Mouse (Mus musculus) heart, embryonic 13.5 days (tissue): ENCODE measurements around the gene Aloxe3. TPM values are rescaled to one million over a fixed set of nuclear protein-coding genes. Genes with fewer than 3 reads are reported as not detected.

ENCODE experiments used
- ATAC-seq: fragments of 200-750 bp; cut with Nextera tagmentation; 2 replicates; pipeline ENCODE4 v1.8.0; 2017; ENCODE audit warnings: moderate TSS enrichment; ENCODE audit not compliant: insufficient number of reproducible peaks, low FRiP score, low TSS enrichment; ENCODE audit errors: extremely low read depth
- H3K27ac ChIP-seq: fragments of 300-500 bp; sonication (generic); replicated peaks from 2 replicates; pipeline ENCODE4 v1.5.1; 2015; ENCODE audit warnings: moderate library complexity, mild to moderate bottlenecking, inconsistent platforms
- H3K27me3 ChIP-seq: fragments of 300-500 bp; sonication (generic); replicated peaks from 2 replicates; pipeline ENCODE4 v1.6.1; 2015; ENCODE audit warnings: mild to moderate bottlenecking, inconsistent platforms
- H3K36me3 ChIP-seq: fragments of 300-500 bp; sonication (generic); 2 replicates; pipeline ENCODE4 v1.6.1; 2015; ENCODE audit warnings: mild to moderate bottlenecking, inconsistent platforms
- H3K4me1 ChIP-seq: fragments of 300-500 bp; sonication (generic); 2 replicates; pipeline ENCODE4 v1.6.1; 2015; ENCODE audit warnings: inconsistent platforms
- H3K4me2 ChIP-seq: fragments of 300-500 bp; sonication (generic); 2 replicates; pipeline ENCODE4 v1.6.1; 2015; ENCODE audit warnings: inconsistent platforms, mild to moderate bottlenecking, moderate library complexity
- H3K4me3 ChIP-seq: fragments of 300-500 bp; sonication (generic); 2 replicates; pipeline ENCODE4 v1.5.1; 2015; ENCODE audit warnings: moderate library complexity, mild to moderate bottlenecking, inconsistent platforms
- H3K9ac ChIP-seq: fragments of 300-500 bp; sonication (generic); 2 replicates; pipeline ENCODE4 v1.6.1; 2015; ENCODE audit warnings: inconsistent platforms, mild to moderate bottlenecking, moderate library complexity
- H3K9me3 ChIP-seq: fragments of 300-500 bp; sonication (generic); 2 replicates; pipeline ENCODE4 v1.6.1; 2016; ENCODE audit warnings: inconsistent platforms
- WGBS: fragments of 180-500 bp; shearing (Covaris S2); methylation state at CpG from one replicate; pipeline ENCODE4 v1.1.7; 2015; ENCODE audit warnings: mixed read lengths; 5-methylcytosine and 5-hydroxymethylcytosine counted together
- polyA plus RNA-seq: library from polyadenylated mRNA; unstranded; fragments of >200 nt; fragmentation: Nextera tagmentation; extraction: Ambion mirVana; gene quantifications from 2 replicates; pipeline ENCODE4 v1.2.1, GENCODE M21; 2015

Gene Aloxe3
- 0.13 and 0.14 TPM in 2 replicates for polyA plus RNA-seq

GRCm38 (mm10) chr11:69125852-69125918 lies at the start of gene Aloxe3:
TSS of gene Aloxe3 (plus strand) at chr11:69125896.
- Histone ChIP-seq H3K27me3 (0 out of 2 replicates have a peak, but pooled peaks cover 11% of the 10 kb centered on the region), H3K9ac (peak within 1 kb of the TSS; percentile 80), H3K4me1 (peaks cover 35% of the 10 kb centered on the region), H3K9me3 (no peaks in the 10 kb centered on the region), H3K27ac (peak within 1 kb of the TSS; percentile 81), H3K36me3 (no peaks in the 10 kb centered on the region), H3K4me2 (peak within 1 kb of the TSS; percentile 92), H3K4me3 (peak within 1 kb of the TSS; percentile 70)
- no peak for ATAC-seq
- WGBS = 6% methylated on average over 3 of the region's 3 CpGs

DNA sequence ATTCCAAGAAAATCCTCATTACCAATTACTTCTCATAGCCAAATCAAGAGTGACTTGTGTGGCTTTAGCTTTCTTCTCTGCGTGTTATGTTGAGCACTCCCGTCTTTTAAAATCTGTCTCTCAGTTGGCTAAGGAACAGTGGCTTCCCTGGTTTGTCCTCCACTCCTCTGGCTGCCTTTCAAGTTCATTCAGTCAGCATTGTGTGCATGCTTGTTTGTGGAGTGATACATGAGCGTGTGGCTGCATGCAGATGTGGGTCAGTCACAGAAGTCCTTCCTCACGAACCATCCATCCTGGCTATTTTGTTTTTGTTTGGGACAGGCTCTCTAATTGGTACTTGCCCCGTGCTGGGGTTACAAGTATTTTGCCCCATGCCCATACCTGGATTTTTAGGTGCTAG lies 49.1 kb upstream of the Aloxe3 start:
- H3K4me3 ChIP-seq = no peak overlapping the region
- peak overlapping the region; percentile 35; the same call in 1 of the 2 replicates for H3K9ac ChIP-seq
- H3K4me1 ChIP-seq = peaks cover 25% of the 10 kb centered on the region
- WGBS = 71% methylated on average over 5 of the region's 5 CpGs
- H3K36me3 ChIP-seq = no peaks in the 10 kb centered on the region
- H3K27ac ChIP-seq = no peak overlapping the region
- H3K4me2 ChIP-seq = no peak overlapping the region
- no peak for ATAC-seq
- H3K9me3 ChIP-seq = no peaks in the 10 kb centered on the region
- no peaks in the 10 kb centered on the region for H3K27me3 ChIP-seq

GRCm38 (mm10) chr11:69077316-69077715 lies 48.4 kb upstream of the Aloxe3 start:
- Histone ChIP-seq H3K27ac (no peak overlapping the region), H3K9ac (no peak overlapping the region), H3K4me1 (peaks cover 17% of the 10 kb centered on the region), H3K27me3 (no peaks in the 10 kb centered on the region), H3K4me2 (no peak overlapping the region), H3K9me3 (no peaks in the 10 kb centered on the region), H3K4me3 (no peak overlapping the region), H3K36me3 (no peaks in the 10 kb centered on the region)
- ATAC-seq = no peak
- 74% methylated on average over 9 of the region's 9 CpGs for WGBS

DNA sequence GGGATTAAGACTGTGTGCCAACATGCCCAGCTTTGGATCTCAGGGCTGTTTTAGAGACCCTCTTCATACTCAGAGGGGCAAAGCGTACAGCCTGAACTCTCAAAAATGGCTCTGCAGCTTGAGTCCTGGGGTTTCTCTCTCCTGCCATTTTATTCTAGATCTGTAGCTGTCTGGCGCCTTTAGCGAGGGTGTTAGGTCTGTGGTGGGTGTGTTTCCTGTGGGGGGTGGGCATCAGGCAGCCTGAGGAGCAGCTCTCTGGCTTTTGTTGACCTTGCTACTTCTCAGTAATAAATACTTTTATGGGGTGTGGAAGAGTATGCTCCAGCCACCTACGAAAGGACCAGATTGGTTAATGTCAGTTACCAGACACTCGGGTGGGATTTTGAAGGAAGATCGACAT lies 47.7 kb upstream of the Aloxe3 start:
- WGBS = 77% methylated on average over 6 of the region's 6 CpGs
- ATAC-seq = no peak

DNA sequence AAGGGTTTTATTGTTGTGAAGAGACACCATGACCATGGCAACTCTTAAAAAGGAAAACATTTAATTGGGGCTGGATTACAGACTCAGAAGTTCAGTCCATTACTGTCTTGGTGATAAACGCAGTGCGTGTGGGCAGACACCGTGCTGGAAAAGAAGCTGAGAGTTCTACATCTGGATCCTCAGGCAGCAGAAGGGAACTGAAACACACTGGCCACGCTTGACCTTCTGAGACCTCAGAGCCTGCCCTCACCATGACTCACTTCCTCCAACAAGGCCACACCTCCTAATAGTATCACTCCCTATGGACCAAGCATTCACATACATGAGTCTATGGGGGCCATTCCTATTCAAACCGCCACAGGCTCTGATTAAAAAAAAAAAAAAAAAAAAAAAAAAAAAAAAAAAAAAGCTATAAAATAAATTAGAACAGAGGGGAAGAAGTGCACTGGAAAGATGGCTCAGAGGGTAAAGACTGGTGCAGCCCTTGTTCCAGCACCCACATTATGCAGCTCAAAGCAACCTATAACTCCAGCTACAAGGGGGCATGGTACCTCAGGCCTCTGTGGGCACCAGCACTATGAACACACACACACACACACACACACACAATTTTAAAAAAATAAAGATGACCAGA lies 46.8 kb upstream of the Aloxe3 start:
- H3K27me3 ChIP-seq = no peaks in the 10 kb centered on the region
- no peak overlapping the region for H3K4me3 ChIP-seq
- H3K36me3 ChIP-seq = no peaks in the 10 kb centered on the region
- peaks cover 8% of the 10 kb centered on the region for H3K4me1 ChIP-seq
- H3K4me2 ChIP-seq = no peak overlapping the region
- no peak overlapping the region for H3K27ac ChIP-seq
- WGBS = 62% methylated on average over 5 of the region's 5 CpGs
- ATAC-seq = no peak
- no peaks in the 10 kb centered on the region for H3K9me3 ChIP-seq
- no peak overlapping the region for H3K9ac ChIP-seq

More for the DNA sequence above, 47.7 kb upstream of the Aloxe3 start:
- H3K9ac ChIP-seq = no peak overlapping the region
- peaks cover 13% of the 10 kb centered on the region for H3K4me1 ChIP-seq
- no peaks in the 10 kb centered on the region for H3K9me3 ChIP-seq
- no peak overlapping the region for H3K4me3 ChIP-seq
- no peaks in the 10 kb centered on the region for H3K36me3 ChIP-seq
- no peak overlapping the region for H3K27ac ChIP-seq
- H3K4me2 ChIP-seq = no peak overlapping the region
- H3K27me3 ChIP-seq = no peaks in the 10 kb centered on the region

DNA sequence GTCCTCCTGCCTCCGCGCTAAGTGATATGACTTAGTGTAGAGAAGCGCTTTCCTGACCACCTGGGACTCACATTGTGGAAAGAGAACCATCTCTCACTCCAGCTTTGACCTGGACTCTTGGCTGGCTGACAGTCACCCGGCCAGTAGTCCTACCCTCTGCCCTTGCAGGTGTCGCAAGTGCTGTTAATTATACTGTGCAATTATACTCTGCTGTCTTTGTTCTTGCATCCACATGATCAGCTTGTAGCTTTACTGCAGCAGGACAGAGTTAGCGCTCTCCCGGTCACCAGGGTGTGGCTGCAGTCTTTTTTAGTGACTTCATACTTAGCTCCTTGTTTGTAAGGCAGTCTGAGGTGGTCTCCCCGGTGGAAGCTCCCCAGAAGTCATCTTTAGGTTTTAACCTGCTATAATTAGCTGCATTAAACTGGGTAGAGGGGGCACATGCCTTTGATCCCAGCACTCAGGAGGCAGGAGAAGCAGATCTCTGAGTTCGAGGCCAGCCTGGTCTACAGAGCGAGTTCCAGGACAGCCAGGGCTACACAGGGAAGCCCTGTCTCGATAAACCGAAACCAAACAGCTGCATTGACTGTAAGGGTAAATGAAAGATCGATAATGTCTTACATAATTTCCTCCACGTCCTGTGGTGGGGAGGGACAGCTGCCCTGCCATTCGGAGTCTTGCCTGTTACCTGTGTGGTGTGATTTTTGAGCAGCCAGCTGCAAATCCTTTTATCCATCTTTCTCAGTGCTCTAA lies 45.4 kb upstream of the Aloxe3 start:
- no peak overlapping the region for H3K27ac ChIP-seq
- no peak overlapping the region for H3K4me3 ChIP-seq
- no peaks in the 10 kb centered on the region for H3K27me3 ChIP-seq
- H3K4me1 ChIP-seq = no peaks in the 10 kb centered on the region
- H3K4me2 ChIP-seq = no peak overlapping the region
- H3K9ac ChIP-seq = no peak overlapping the region
- no peaks in the 10 kb centered on the region for H3K9me3 ChIP-seq
- 74% methylated on average over 15 of the region's 15 CpGs for WGBS
- no peaks in the 10 kb centered on the region for H3K36me3 ChIP-seq
- ATAC-seq = no peak

DNA sequence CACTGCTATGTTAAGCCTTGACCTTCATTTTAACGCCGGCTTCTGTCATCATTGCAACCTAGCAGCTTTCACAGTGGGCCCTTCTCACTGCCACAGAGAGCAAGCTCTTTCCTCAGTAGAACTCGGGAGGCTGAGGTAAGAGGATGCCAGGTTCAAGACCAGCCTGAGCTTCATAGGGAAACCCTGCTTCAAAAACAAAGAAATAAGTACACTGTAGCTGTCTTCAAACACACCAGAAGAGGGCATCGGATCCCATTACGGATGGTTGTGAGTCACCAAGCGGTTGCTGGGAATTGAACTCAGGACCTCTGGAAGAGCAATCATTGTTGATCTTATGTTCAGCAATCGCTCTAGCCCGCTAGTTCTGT lies 44.9 kb upstream of the Aloxe3 start:
- Histone ChIP-seq H3K27ac (no peak overlapping the region), H3K9me3 (no peaks in the 10 kb centered on the region), H3K4me3 (no peak overlapping the region), H3K9ac (no peak overlapping the region), H3K4me1 (0 out of 2 replicates have a peak, but pooled peaks cover under 1% of the 10 kb centered on the region), H3K27me3 (no peaks in the 10 kb centered on the region), H3K36me3 (no peaks in the 10 kb centered on the region), H3K4me2 (no peak overlapping the region)
- WGBS = 85% methylated on average over 8 of the region's 8 CpGs
- no peak for ATAC-seq

DNA sequence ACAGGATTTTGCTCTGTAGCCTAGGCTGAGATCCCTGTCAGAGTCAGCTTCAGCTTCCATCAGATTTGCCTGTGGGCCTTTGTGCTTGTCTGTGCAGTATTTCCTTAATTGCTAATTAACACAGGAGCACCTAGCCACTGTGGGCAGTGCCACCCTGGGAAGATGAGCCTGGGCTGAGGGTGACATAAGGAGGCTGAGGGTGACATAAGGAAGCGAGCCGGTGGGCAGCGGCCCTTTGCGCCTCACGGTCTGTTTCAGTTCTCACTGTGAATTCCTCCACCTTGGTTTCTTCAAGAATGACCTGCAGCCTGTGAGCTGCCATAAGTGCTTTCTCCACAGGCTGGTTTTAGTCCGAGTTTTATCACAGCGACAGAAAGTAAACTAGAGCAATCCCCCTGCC lies 44.1 kb upstream of the Aloxe3 start:
- Histone ChIP-seq H3K4me3 (no peak overlapping the region), H3K27me3 (no peaks in the 10 kb centered on the region), H3K36me3 (no peaks in the 10 kb centered on the region), H3K9me3 (no peaks in the 10 kb centered on the region), H3K9ac (no peak overlapping the region), H3K4me2 (no peak overlapping the region), H3K4me1 (peaks cover 8% of the 10 kb centered on the region), H3K27ac (no peak overlapping the region)
- WGBS = 76% methylated on average over 7 of the region's 7 CpGs
- no peak for ATAC-seq

DNA sequence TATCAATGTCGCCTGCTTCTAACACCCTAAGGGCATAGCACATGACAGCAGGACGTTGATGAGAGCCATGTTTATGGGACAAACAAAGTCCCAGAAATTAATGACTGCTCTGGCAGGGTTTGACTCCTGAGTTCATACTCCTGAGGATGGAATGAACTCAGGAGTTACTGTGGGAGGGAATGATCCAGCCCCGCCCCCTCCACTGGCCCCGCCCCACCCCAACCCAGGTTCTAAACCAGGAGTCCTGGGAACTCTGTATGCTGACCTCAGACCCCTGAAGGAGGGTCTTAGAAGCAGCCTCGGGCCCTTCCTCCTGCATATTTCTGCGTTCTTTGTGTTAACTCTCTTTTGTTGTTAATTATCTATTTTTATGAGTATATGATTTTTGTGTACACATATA lies 40.1 kb upstream of the Aloxe3 start:
- WGBS = 73% methylated on average over 6 of the region's 6 CpGs
- Histone ChIP-seq H3K27me3 (no peaks in the 10 kb centered on the region), H3K4me1 (peaks cover 39% of the 10 kb centered on the region), H3K27ac (no peak overlapping the region), H3K4me3 (no peak overlapping the region), H3K4me2 (no peak overlapping the region), H3K9ac (no peak overlapping the region), H3K9me3 (no peaks in the 10 kb centered on the region), H3K36me3 (peaks cover 13% of the 10 kb centered on the region)
- ATAC-seq = no peak

GRCm38 (mm10) chr11:69086390-69086789 lies 39.3 kb upstream of the Aloxe3 start:
- H3K4me3 ChIP-seq = no peak overlapping the region
- WGBS = 46% methylated on average over 6 of the region's 6 CpGs
- no peaks in the 10 kb centered on the region for H3K27me3 ChIP-seq
- peak overlapping the region; percentile 98 for H3K27ac ChIP-seq
- H3K4me2 ChIP-seq = no peak overlapping the region
- peak overlapping the region; percentile 59 for H3K9ac ChIP-seq
- H3K9me3 ChIP-seq = no peaks in the 10 kb centered on the region
- ATAC-seq = no peak
- H3K4me1 ChIP-seq = peaks cover 47% of the 10 kb centered on the region
- peaks cover 20% of the 10 kb centered on the region for H3K36me3 ChIP-seq

GRCm38 (mm10) chr11:69087082-69087481 lies 38.6 kb upstream of the Aloxe3 start:
- ATAC-seq = no peak
- no peaks in the 10 kb centered on the region for H3K27me3 ChIP-seq
- H3K4me3 ChIP-seq = no peak overlapping the region
- H3K9ac ChIP-seq = peak overlapping the region; percentile 59
- 20% methylated on average over 4 of the region's 4 CpGs for WGBS
- H3K9me3 ChIP-seq = no peaks in the 10 kb centered on the region
- H3K4me2 ChIP-seq = no peak overlapping the region; the same call in 1 of the 2 replicates
- H3K36me3 ChIP-seq = peaks cover 27% of the 10 kb centered on the region
- H3K27ac ChIP-seq = peak overlapping the region; percentile 98
- H3K4me1 ChIP-seq = peaks cover 54% of the 10 kb centered on the region

DNA sequence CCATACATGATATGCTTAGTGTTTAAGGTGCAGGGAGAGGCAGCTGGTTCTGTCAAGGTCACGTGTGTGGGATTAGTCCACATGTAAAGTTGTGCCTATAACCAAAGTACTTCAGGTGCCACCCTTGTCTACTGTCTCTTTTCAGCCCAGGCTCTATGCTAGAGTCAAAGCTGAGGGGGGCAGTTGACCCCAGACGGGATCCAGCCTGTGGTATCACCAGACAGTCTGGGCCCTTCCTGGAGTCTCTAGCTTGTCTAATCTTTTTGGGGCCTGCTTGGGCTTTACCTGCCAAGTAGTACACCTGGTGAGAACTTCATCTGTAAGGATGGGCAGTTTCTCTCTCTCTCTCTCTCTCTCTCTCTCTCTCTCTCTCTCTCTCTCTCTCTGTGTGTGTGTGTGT lies 38.1 kb upstream of the Aloxe3 start:
- WGBS = 54% methylated on average over 2 of the region's 2 CpGs
- ATAC-seq = no peak
- Histone ChIP-seq H3K9ac (peak overlapping the region; percentile 100; the same call in 1 of the 2 replicates), H3K27ac (peak overlapping the region; percentile 98), H3K36me3 (peaks cover 30% of the 10 kb centered on the region), H3K4me2 (peak overlapping the region; percentile 96), H3K4me3 (peak overlapping the region; percentile 100; the same call in 1 of the 2 replicates), H3K9me3 (no peaks in the 10 kb centered on the region), H3K27me3 (no peaks in the 10 kb centered on the region), H3K4me1 (peaks cover 59% of the 10 kb centered on the region)
